Mouse (Mus musculus): ENCODE measurements around the gene Nme7.

The Nme7 gene

DNA sequence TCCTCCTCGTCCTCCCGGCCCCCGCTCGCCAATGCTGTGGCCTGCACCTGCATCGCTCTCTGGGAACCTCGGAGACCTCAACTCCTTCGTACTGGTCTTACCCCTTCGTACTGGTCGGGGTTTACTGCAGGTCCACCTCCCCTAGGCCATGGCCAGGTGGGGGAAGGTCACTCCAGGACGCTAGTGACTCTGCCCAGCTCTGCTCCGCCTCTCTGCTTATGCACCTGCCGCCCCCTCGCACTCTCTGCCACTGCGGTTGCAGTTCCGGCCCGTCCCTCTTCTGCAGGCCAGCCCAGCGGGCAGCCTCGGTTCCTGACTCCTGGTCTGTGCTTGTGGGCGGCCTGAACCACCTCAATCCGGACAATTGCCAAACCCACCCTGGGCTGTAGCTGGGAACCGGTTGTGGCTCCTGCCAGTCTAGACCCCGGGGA lies 154.7 kb downstream of the Nme7 start:
- DNase-seq (ENCODE audit: low spot score in 2 of 2), result no peak

GRCm38 (mm10) chr1:164459127-164459905 lies 155.4 kb downstream of the Nme7 start:
- DNase-seq (ENCODE audit: low spot score in 2 of 2), result no peak

DNA sequence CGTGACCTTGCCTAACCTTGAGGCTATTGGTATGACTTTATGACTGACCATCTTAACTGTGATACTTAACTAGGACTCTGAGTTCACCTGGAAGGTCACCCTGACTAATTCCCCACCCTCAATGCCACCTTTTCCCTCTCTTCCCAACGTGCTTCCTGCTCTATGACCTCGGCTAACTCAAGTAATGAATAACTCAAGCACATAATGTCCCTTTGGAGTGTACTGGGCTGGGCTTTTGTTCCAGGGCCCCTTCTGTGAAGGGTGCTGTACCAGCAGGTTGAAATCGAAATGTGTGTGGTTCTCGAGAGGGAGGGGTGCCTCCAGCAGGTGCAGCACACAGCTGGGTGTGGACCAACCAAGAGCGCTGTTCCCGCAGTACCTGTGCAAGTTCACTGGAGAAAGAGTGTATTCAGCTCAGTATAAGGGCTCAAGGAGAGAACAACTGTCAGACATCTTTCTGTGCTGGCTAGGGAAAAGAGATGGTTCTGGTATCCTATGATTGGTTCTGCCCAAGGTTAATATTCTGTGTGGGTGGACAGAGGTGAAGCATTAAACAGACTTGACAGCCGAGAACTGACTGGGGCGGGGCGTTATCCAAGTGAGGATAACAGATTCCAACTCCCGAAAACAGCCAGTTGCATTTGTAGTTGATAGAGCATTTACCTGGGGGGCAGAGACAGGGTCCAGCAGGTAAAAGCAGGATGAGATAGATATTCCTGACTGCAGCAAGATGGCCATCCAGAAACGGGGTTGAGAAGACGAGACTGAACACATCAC lies 157.2 kb downstream of the Nme7 start:
- no peak for DNase-seq (ENCODE audit: low spot score in 2 of 2)

DNA sequence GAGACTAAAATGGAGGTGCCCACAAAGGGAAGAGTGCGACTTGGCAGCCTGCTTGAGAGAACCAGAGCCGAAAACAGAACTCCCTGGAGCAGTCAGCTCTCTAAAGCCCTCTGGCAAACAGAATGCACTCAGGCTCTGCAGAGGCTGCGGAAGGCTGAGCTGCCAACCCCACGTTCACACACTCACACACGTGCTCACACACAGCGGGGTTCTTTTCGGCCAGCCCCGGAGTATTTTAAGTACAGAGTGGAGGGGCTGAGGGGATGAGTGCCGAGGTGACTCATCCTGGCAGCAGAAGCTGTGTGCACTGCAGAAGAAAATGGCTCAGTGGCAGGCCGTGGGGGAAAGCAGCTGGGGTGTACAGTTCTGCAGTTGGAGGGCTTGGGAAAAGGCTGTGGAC lies 157.8 kb downstream of the Nme7 start:
- DNase-seq (ENCODE audit: low spot score in 2 of 2), result peak; percentile 62 to 76

DNA sequence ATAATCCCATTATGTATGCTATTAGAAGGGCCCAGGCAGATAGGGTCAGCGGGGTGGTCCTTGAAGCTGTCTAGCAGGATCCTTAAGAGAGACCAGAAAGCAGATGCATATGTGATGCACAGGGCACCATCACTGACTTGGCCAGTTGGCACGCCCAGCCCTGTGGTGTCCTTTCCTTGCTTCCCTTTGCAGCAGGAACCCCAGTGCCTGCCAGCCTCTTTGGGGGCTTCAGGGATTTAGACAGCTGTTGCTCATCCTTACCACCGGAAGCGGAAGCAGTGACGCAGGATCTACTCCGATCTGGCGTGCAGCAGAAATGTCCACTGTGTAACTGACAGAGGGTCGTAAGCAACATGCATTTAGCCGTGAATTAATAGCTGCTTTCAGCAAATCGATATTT lies 163.5 kb downstream of the Nme7 start:
- no peak for DNase-seq (ENCODE audit: low spot score in 2 of 2)

- DNase-seq (ENCODE audit: low spot score in 2 of 2), result no peak
These were observed 164.4 kb downstream of the Nme7 start for GRCm38 (mm10) chr1:164468329-164468728.

GRCm38 (mm10) chr1:164470985-164471384 lies 167.1 kb downstream of the Nme7 start:
- DNase-seq (ENCODE audit: low spot score in 2 of 2), result no peak

- DNase-seq (ENCODE audit: low spot score in 2 of 2), result no peak
These were observed 167.7 kb downstream of the Nme7 start for GRCm38 (mm10) chr1:164471632-164472031.

DNA sequence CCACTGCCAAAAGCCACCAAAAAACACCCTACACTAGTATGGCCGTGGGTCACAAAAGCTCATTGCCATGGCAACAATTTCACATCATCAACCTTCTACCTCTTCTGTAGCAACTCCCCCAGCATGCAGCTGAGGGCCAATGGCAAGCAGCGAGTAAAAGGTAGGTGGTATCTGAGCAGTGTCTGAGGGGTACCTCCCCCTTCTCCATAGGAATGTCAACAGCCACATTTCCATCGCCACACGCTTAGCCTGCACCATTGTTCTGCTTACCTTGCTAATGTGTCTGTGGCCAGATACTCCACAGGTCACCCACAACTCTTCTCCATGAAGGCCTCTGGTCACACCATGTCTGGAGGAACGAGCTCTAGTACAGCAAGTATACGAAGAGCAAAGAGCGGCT lies 169.5 kb downstream of the Nme7 start:
- no peak for DNase-seq (ENCODE audit: low spot score in 2 of 2)

DNA sequence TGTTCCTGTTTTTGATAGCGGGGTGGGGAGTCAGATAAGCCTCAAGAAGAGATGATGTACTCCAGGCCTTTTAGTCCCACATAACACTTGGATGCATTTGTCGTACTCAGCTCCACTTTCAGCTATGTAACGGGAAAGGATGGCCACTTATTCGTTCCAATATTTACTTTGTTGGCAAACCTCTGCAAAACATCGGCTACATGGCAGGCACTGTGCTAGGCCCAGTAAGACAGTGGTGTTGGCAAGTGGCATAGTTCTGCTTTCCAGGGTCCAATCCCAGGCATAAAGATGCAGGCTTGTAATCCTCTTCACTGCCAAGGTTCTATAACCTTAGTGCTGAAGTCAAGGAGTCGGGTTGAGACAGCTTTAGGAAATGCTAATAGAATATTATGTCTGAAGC lies 170.4 kb downstream of the Nme7 start:
- no peak for DNase-seq (ENCODE audit: low spot score in 2 of 2)

GRCm38 (mm10) chr1:164474778-164475511 lies 171.0 kb downstream of the Nme7 start:
- DNase-seq (ENCODE audit: low spot score in 2 of 2), result no peak

GRCm38 (mm10) chr1:164475895-164476294 lies 172.0 kb downstream of the Nme7 start:
- DNase-seq (ENCODE audit: low spot score in 2 of 2), result no peak

DNA sequence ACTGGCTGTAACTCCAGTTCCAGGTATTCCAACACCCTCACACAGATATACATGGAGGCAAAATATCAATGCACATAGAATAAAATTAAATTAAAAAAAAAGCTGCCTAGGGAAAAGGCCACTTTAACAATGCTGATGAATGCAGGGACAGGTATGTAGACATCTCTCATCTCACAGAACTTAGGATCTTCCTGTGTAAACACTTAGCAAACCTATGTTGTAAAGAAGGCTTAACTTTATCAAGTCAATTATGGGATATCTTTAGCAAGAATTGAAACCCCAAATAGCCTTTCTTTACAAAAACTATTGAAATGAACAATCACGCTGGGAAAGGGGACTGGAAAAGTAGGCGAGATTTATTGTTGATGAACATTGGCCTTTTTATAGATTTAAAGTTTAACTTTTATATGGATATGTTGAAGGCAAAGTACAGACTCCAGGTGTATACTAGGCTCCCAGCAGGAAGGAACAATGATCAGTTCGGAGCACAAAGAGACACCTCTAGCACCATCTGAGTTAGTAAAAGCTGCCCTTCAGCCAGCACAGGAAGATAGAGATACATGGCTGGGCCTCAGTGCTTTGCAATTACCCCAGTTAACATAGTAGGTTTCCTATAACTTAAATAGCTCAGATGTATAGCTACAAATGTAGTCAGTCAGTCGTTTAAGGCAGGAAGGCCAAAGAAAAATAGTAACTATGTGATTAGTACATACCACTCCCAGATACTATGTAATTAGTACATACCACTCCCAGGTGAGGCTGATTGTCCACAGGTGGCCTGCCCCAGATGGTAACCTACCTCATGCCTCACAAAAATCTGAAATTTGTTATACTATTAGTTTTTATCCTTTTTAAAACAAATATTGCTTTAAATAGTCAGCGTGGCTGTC lies 177.1 kb downstream of the Nme7 start:
- DNase-seq (ENCODE audit: low spot score in 2 of 2), result no peak

GRCm38 (mm10) chr1:164481645-164482354 lies 177.9 kb downstream of the Nme7 start:
- no peak for DNase-seq (ENCODE audit: low spot score in 2 of 2)

DNA sequence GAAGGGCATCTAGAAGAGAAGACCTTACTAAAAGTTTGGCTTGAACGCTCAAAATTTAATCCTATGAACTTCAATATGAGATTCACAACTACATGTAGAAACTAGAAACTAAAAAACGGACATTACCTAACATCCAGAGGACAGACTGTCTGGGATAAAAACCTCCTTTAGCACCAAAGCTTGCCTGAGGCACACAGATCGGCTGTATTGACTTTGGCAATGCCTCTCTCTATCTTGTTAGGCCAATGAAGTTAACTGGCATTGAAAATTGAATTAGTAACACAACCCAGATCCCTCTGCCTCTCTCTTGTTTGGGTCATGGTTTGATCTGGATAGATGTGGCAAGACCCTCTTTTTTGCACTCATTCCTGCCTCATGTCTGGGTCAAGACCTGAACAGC lies 178.9 kb downstream of the Nme7 start:
- no peak for DNase-seq (ENCODE audit: low spot score in 2 of 2)

- no peak for DNase-seq (ENCODE audit: low spot score in 2 of 2)
These were observed 179.8 kb downstream of the Nme7 start for GRCm38 (mm10) chr1:164483728-164484127.

Data from frontal cortex, postnatal 25 days (tissue).